Mouse (Mus musculus) layer of hippocampus, adult 2 months (tissue): ENCODE measurements around the gene Immp2l. TPM values are rescaled to one million over a fixed set of nuclear protein-coding genes. Genes with fewer than 3 reads are reported as not detected.

ENCODE experiments used
- DNase-seq, 2 experiments: peaks; one replicate each; pipeline ENCODE4 v3.0.0; 2022; ENCODE audit warnings: low spot score in 2 of 2
- H3K27ac ChIP-seq: fragments of 200-600 bp; 2 replicates; pipeline ENCODE4 v1.8.1; 2022
- H3K4me3 ChIP-seq: fragments of 200-600 bp; 2 replicates; pipeline ENCODE4 v1.8.1; 2022; ENCODE audit warnings: mild to moderate bottlenecking
- CTCF ChIP-seq: fragments of 200-600 bp; conservative IDR thresholded peaks from 2 replicates; pipeline ENCODE4 v1.8.1; 2022; ENCODE audit warnings: antibody characterized with exemption, mild to moderate bottlenecking, moderate library complexity
- total RNA-seq, 2 experiments: library from RNA; stranded (reverse); gene quantifications; 2 replicates each; pipeline ENCODE4 v1.2.3; 2021

The Immp2l gene
- total RNA-seq, 2 experiments from 2014 or later, result 6.9 to 15.1 TPM

- Histone ChIP-seq H3K27ac (no peak overlapping the region), H3K4me3 (no peak overlapping the region)
- no peak for DNase-seq
- TF ChIP-seq CTCF, result no peak
These were observed 39.4 kb downstream of the Immp2l start for GRCm38 (mm10) chr12:41063281-41063680.

GRCm38 (mm10) chr12:41081843-41082242 is 58.0 kb downstream of the Immp2l start:
- TF ChIP-seq CTCF, result no peak
- DNase-seq, result no peak
- no peak overlapping the region for H3K27ac ChIP-seq
- no peak overlapping the region for H3K4me3 ChIP-seq

- no peak overlapping the region for H3K27ac ChIP-seq
- H3K4me3 ChIP-seq, result no peak overlapping the region
- DNase-seq, result no peak
- TF ChIP-seq CTCF, result no peak
These were observed 60.6 kb downstream of the Immp2l start for GRCm38 (mm10) chr12:41084370-41085089.

DNA sequence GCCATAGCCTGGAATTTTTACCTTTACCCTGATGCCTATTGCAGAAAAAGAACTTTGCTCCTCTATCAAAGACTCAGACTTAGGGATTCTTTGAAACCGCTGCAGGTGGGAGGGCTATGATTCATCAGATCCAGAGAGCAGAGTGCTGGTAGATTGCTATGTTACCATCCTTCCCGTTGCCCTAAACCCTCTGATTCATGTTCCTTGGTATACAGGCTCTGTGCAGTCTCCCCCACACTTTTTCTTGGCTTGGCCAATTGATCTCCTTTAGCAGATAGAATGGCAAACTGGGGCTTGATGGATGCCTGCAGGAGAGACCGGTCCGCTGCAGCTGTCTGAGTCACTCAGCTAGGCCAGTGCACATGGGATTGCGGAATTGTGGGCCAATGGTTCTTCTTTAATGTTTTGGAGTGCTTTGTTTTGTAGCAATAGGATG is 66.1 kb downstream of the Immp2l start:
- Histone ChIP-seq H3K27ac (no peak overlapping the region), H3K4me3 (no peak overlapping the region)
- no peak for TF ChIP-seq CTCF
- DNase-seq, result no peak

DNA sequence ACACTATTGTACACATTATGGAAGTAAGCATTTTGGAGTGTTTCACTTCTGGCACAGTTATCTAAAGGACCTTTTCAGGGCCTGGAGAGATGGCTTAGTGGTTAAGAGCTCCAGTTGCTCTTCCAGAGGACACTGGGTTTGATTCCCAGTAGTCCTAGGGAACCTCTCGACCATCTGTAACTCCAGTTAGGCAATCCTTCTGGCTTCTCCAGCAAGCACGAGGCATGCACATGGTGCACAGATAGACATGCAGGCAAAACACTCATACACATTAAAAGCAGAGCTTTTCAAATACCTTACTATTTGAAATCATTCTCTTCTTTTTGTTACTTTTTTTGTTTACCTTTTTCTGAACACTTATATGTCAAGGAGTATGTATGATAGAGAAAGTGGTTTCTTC is 66.9 kb downstream of the Immp2l start:
- no peak for DNase-seq
- no peak overlapping the region for H3K27ac ChIP-seq
- TF ChIP-seq CTCF, result no peak
- H3K4me3 ChIP-seq, result no peak overlapping the region

- H3K27ac ChIP-seq, result no peak overlapping the region
- H3K4me3 ChIP-seq, result no peak overlapping the region
- no peak for DNase-seq
- TF ChIP-seq CTCF, result no peak
These were observed 67.4 kb downstream of the Immp2l start for GRCm38 (mm10) chr12:41091316-41091715.

DNA sequence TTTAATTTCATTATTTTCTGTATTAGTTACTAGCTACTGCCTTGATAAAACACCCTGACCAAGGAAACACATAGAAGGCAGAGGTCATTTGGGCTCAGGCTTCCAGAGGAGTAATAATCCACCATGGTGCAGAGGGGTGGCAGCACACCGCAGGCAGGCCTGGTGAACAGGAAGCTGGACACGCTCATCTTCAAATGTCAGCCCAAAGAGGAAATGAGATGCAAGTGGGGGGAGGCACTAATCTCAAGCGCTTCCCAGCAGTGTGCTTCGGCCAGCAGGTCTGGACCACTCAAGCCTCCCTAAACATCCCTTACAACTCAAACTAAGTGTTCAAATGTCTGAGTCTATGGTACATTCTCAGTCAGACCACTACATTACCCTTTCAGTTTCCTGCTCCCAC is 72.2 kb downstream of the Immp2l start:
- TF ChIP-seq CTCF, result no peak
- H3K27ac ChIP-seq, result no peak overlapping the region
- no peak overlapping the region for H3K4me3 ChIP-seq
- DNase-seq, result no peak

DNA sequence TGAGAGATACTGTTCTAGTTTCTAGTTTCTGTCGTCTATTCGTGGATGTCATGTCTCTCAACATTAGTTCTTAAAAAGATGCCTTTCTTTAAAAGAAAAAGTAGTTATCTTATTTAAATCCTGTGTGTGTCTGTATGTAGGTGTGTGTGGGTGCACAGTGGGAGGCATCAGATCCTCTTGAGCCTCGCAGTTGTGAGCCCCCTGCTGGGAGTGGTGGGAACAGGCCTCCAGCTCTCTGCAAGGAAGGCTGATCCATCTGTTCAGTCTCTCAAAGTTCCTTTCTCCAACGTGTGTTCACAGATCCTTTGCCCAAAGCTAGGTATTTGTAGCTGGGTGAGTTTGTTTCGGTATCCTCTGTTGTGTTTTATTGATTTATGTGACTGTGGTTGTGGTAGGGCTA is 73.5 kb downstream of the Immp2l start:
- H3K4me3 ChIP-seq, result no peak overlapping the region
- DNase-seq, result no peak
- TF ChIP-seq CTCF, result peak; percentile 72
- no peak overlapping the region for H3K27ac ChIP-seq

DNA sequence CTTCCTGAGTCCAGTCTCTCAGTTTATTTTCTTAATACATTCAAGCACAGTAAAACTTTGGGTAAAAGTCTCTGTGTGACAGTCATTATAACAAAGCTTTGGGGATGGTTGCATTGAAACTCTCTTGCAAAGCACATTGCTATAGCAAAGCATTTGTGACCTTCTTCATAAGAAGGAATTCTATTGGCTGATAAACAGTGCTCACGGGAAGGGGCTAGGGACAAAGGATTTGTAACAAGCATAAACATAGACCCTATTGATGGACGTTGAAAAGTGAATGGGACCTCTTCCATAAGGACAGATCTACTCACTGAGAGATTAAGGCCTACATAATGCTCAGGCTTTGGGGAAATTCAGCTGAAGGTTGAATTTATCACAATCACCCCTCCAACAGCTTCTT is 85.1 kb downstream of the Immp2l start:
- no peak overlapping the region for H3K27ac ChIP-seq
- TF ChIP-seq CTCF, result no peak
- DNase-seq, result no peak

DNA sequence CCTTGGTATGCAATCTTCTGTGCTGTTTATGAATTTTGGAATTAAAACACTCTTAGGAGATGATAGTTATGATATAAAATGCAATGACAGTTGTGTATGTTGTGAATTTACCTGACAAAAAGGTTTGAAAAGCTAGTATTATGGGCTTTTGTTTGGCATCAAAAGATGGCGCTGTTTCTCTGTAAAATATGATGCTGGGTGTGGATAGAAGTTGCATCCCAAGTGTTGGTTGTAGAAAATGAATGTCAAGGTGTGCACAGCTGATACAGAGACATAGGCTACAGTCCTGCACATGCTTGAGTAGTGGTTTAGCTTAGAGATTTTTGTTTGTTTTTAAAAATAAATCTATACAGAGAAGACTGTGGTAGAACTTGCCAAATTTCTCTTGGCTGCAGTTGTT is 87.6 kb downstream of the Immp2l start:
- no peak overlapping the region for H3K4me3 ChIP-seq
- peak; percentile 85 for TF ChIP-seq CTCF
- H3K27ac ChIP-seq, result no peak overlapping the region
- peak; percentile 24 to 50 for DNase-seq

More for the DNA sequence above, 85.1 kb downstream of the Immp2l start:
- no peak overlapping the region for H3K4me3 ChIP-seq

DNA sequence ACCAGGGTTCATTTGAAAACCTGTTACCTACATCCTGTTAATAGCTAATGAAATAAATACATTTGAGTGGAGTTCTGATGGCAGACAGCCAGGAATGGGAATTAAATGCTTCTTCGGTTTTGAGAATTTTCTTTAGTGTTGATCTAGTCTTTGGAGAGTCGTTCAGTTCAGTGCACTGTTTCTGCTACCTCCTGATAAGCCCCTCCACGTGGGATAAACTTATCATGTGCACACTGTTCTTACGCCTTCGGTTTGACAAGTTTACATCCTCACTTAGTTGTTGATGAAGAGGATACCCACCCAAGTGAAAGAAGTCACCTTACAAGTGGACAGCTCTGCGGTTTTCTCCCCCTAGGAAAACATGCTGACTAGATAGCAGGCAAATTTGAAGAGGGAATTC is 88.2 kb downstream of the Immp2l start:
- no peak overlapping the region for H3K27ac ChIP-seq
- no peak overlapping the region for H3K4me3 ChIP-seq
- DNase-seq, result no peak
- no peak for TF ChIP-seq CTCF

GRCm38 (mm10) chr12:41118358-41118757 is 94.5 kb downstream of the Immp2l start:
- TF ChIP-seq CTCF, result no peak
- Histone ChIP-seq H3K4me3 (no peak overlapping the region), H3K27ac (no peak overlapping the region)
- DNase-seq, result no peak

DNA sequence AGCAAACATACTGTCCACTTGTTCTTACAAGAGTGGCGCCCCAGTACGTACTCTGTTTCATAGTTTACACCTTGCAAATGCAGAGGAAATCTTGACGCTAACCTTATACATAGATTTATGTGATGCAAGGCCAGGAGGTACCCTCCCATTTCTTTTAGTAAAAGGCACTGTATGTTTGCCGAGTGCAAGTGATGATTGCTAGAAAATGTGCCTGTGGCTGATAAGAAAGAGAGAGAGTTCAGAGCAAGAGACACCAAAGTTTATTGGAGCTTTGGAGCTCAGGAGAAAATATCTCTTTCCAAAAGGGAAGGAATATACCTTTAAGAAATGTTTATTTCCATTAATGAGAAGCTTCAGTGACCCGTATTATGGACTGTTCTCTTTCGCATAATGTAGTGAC is 95.8 kb downstream of the Immp2l start:
- DNase-seq, result no peak
- no peak for TF ChIP-seq CTCF
- H3K4me3 ChIP-seq, result no peak overlapping the region
- H3K27ac ChIP-seq, result no peak overlapping the region

DNA sequence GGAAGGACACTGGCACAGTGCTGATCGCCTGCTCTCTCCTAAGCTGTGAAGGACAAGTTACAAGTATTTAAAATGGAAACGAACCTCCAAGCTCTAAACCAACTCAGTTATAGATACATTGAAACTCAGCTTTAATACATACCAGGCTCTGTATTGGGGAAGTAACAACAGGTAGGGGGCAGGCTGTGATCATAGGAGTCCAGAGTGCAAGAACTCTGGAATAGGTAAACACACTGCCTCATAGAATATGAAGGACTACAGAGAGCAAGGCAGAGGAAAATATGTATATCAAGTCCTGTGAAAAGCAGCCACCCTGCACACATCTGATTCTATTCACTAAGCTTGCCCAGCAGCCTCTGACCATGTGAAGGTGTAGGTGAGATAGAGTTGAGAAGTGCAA is 99.3 kb downstream of the Immp2l start:
- H3K27ac ChIP-seq, result no peak overlapping the region
- TF ChIP-seq CTCF, result peak; percentile 50
- DNase-seq, result no peak
- no peak overlapping the region for H3K4me3 ChIP-seq
